Mouse (Mus musculus) intestine, embryonic 16.5 days (tissue): ENCODE measurements around the gene Rhoj. TPM values are rescaled to one million over a fixed set of nuclear protein-coding genes. Genes with fewer than 3 reads are reported as not detected.

Source experiments
- ATAC-seq: fragments of 200-750 bp; cut with Nextera tagmentation; 2 replicates; pipeline ENCODE4 v1.8.0; 2017; ENCODE audit warnings: moderate TSS enrichment, moderate library complexity
- H3K27ac ChIP-seq: fragments of 300-500 bp; sonication (generic); 2 replicates; pipeline ENCODE4 v1.5.1; 2014; ENCODE audit warnings: mild to moderate bottlenecking, low read length
- H3K27me3 ChIP-seq: fragments of 300-500 bp; sonication (generic); replicated peaks from 2 replicates; pipeline ENCODE4 v1.6.1; 2014; ENCODE audit warnings: low read length, control low read depth, mixed read lengths; ENCODE audit not compliant: control insufficient read depth, insufficient read depth
- H3K36me3 ChIP-seq: fragments of 300-500 bp; sonication (generic); 2 replicates; pipeline ENCODE4 v1.6.1; 2014; ENCODE audit warnings: low read length, control low read depth; ENCODE audit not compliant: control insufficient read depth, insufficient read depth
- H3K4me1 ChIP-seq: fragments of 300-500 bp; sonication (generic); 2 replicates; pipeline ENCODE4 v1.6.1; 2014; ENCODE audit warnings: low read length, control low read depth, mixed read lengths; ENCODE audit not compliant: control insufficient read depth, insufficient read depth
- H3K4me2 ChIP-seq: fragments of 300-500 bp; sonication (generic); 2 replicates; pipeline ENCODE4 v1.6.1; 2014; ENCODE audit warnings: low read depth, low read length, control low read depth
- H3K4me3 ChIP-seq: fragments of 300-500 bp; sonication (generic); 2 replicates; pipeline ENCODE4 v1.5.1; 2014; ENCODE audit warnings: mild to moderate bottlenecking, low read length
- H3K9ac ChIP-seq: fragments of 300-500 bp; sonication (generic); 2 replicates; pipeline ENCODE4 v1.6.1; 2014; ENCODE audit warnings: low read depth, low read length
- H3K9me3 ChIP-seq: fragments of 300-500 bp; sonication (generic); 2 replicates; pipeline ENCODE4 v1.6.1; 2016; ENCODE audit warnings: low read length, control low read depth; ENCODE audit not compliant: control insufficient read depth
- WGBS: fragments of 180-500 bp; shearing (Covaris S2); extraction: QIAGEN DNeasy Blood & Tissue Kit; methylation state at CpG from one replicate; pipeline ENCODE4 v1.1.7; 2014; 5-methylcytosine and 5-hydroxymethylcytosine counted together
- polyA plus RNA-seq: library from polyadenylated mRNA; unstranded; fragments of >200 nt; fragmentation: Nextera tagmentation; extraction: Ambion mirVana; gene quantifications from 2 replicates; pipeline ENCODE4 v1.2.1, GENCODE M21; 2015

Gene Rhoj
- polyA plus RNA-seq, 1 experiment from 2014 or later, result 37.6 TPM

DNA sequence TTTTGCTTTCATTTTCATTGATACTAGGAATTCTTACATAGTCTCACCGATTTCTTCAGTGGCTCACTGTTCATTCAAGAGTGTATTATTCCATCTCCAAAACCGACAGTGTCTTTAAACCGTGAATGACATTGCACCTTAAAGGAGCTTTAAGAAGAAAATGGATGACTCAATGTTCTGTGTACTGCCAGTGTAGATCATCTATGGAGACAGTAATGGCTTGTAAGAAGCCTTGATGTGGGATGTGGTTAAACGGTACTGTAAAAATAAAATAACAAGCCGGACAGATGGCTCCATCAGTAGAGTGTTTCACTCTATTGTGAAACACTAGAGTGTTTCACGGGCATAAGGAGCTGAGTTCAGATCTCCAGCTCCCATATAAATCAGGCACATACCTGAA is 15.2 kb upstream of the Rhoj start:
- Histone ChIP-seq H3K36me3 (no peaks in the 10 kb centered on the region), H3K9me3 (no peaks in the 10 kb centered on the region), H3K9ac (no peak overlapping the region), H3K27ac (no peak overlapping the region), H3K4me3 (no peak overlapping the region), H3K4me1 (no peaks in the 10 kb centered on the region), H3K4me2 (no peak overlapping the region), H3K27me3 (no peaks in the 10 kb centered on the region)
- WGBS, result 86% methylated on average over 6 of the region's 6 CpGs
- ATAC-seq, result no peak

DNA sequence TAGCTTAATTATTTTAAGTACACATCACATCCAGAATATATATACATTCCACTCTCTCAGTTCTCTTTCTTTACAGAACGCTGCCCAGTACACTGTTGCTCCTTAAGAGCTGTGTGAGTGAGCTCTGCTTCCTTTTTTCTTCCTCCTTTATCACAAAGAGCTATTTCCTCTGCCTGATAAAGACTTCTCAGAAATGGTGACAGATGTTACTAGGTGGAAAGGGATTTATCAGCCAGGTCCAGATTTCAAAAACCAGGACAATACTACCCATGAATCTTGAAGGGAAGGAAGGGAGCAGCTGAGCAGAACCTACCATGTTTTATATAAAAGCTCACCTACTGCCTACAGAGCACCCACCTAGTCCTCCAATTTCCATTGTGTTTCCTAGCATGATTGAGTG is 8.3 kb upstream of the Rhoj start:
- no peak overlapping the region for H3K4me2 ChIP-seq
- H3K4me1 ChIP-seq, result no peaks in the 10 kb centered on the region
- no peaks in the 10 kb centered on the region for H3K9me3 ChIP-seq
- H3K36me3 ChIP-seq, result no peaks in the 10 kb centered on the region
- H3K9ac ChIP-seq, result no peak overlapping the region
- no peaks in the 10 kb centered on the region for H3K27me3 ChIP-seq
- no peak for ATAC-seq
- H3K4me3 ChIP-seq, result no peak overlapping the region
- 48% methylated on average over 1 of the region's 1 CpGs for WGBS
- no peak overlapping the region for H3K27ac ChIP-seq

DNA sequence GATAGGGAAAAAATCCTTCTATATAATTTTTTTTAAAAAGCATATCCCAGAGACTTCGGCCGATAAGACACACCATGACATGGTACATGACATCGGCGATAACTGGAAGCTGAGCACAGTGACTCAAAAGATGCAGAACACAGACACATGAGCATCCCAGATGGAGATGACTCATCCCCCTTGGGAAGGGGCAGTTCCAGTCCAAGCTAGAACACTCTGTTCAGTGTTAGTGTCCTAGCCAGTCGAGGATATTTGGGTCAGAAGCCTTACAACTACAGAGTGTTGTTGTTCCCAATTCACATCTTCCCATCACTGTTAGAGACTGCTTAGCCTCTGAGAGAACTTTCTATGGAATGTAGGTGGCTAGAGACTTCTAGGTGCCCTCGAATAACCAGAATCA is 4.0 kb upstream of the Rhoj start:
- H3K36me3 ChIP-seq, result no peaks in the 10 kb centered on the region
- 83% methylated on average over 6 of the region's 6 CpGs for WGBS
- no peaks in the 10 kb centered on the region for H3K27me3 ChIP-seq
- no peak for ATAC-seq
- no peak overlapping the region for H3K4me3 ChIP-seq
- 0 out of 2 replicates have a peak, but pooled peaks cover 4% of the 10 kb centered on the region for H3K4me1 ChIP-seq
- H3K9me3 ChIP-seq, result no peaks in the 10 kb centered on the region
- no peak overlapping the region for H3K9ac ChIP-seq
- H3K4me2 ChIP-seq, result no peak overlapping the region
- no peak overlapping the region for H3K27ac ChIP-seq

DNA sequence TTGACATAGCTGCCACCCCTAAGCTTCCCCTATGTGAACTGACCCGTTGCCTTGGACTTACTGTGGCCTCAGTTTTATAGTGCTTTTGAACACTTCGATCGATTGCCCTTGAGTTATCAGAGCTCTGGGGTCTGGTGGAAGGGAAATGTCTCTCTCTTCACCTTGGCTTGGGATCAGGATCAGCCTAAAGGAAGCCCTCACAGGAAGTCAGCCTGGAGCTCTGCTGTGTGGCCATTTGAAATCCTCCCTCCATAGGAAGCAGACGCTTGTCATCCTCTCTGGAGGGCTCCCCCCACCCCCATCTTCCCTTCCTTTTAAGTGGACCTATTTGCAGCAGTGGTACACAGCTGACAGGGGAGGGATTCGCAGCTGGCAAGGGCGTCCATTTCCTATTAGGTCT is 1.6 kb downstream of the Rhoj start:
- H3K9ac ChIP-seq, result peak overlapping the region; percentile 40; the same call in 1 of the 2 replicates
- peak; percentile 29; the same call in 1 of the 2 replicates for ATAC-seq
- H3K4me2 ChIP-seq, result peak overlapping the region; percentile 51
- H3K4me1 ChIP-seq, result 0 out of 2 replicates have a peak, but pooled peaks cover 4% of the 10 kb centered on the region
- no peaks in the 10 kb centered on the region for H3K36me3 ChIP-seq
- H3K27me3 ChIP-seq, result no peaks in the 10 kb centered on the region
- no peaks in the 10 kb centered on the region for H3K9me3 ChIP-seq
- H3K27ac ChIP-seq, result peak overlapping the region; percentile 54
- H3K4me3 ChIP-seq, result peak overlapping the region; percentile 30
- WGBS, result 45% methylated on average over 6 of the region's 6 CpGs

DNA sequence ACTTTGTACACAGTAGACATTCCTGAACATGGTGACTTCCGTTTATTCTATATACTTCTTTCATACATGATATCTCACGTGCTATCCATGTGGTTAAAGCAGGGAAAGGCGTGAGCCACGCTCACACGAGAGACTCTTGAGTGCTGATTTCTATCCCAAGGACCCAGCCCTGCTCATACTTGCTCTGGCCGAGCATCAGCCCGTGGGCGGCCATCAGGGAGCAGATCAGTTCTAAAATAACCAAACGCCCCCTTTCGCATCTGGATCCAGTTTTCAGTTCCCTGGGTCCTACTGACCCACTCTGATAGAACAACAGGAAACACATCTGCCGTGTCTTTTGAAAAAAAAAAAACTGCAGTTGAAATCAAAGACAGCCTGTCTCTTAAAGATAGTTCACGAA is 2.6 kb downstream of the Rhoj start:
- Histone ChIP-seq H3K4me3 (no peak overlapping the region; the same call in 1 of the 2 replicates), H3K27me3 (no peaks in the 10 kb centered on the region), H3K4me2 (peak overlapping the region; percentile 51; the same call in 1 of the 2 replicates), H3K36me3 (no peaks in the 10 kb centered on the region), H3K9ac (no peak overlapping the region), H3K27ac (no peak overlapping the region), H3K4me1 (0 out of 2 replicates have a peak, but pooled peaks cover 4% of the 10 kb centered on the region), H3K9me3 (no peaks in the 10 kb centered on the region)
- no peak for ATAC-seq
- WGBS, result 74% methylated on average over 12 of the region's 12 CpGs

DNA sequence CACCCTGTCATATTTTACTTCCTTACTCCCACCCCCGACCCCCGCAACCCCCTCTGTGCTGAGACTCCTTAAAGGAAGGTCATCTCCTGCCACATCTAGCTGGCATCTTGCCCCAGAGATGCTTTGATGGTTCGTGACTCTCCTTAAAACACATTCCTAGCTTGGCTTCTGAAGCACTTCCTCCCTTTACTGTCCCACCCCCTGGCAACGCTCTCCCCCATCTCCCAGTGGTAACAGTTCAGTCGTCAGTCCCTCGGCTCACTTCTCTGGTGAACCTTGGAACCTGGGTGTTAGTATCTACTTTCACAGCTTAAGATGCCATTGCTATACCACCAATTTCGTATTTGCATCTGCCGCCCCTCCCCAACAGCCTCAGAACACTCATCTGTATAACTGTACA is 3.8 kb downstream of the Rhoj start:
- no peaks in the 10 kb centered on the region for H3K9me3 ChIP-seq
- H3K27me3 ChIP-seq, result no peaks in the 10 kb centered on the region
- H3K4me3 ChIP-seq, result no peak overlapping the region
- H3K27ac ChIP-seq, result no peak overlapping the region
- WGBS, result 80% methylated on average over 8 of the region's 8 CpGs
- H3K4me2 ChIP-seq, result no peak overlapping the region
- no peak overlapping the region for H3K9ac ChIP-seq
- 0 out of 2 replicates have a peak, but pooled peaks cover 4% of the 10 kb centered on the region for H3K4me1 ChIP-seq
- no peak for ATAC-seq
- no peaks in the 10 kb centered on the region for H3K36me3 ChIP-seq

DNA sequence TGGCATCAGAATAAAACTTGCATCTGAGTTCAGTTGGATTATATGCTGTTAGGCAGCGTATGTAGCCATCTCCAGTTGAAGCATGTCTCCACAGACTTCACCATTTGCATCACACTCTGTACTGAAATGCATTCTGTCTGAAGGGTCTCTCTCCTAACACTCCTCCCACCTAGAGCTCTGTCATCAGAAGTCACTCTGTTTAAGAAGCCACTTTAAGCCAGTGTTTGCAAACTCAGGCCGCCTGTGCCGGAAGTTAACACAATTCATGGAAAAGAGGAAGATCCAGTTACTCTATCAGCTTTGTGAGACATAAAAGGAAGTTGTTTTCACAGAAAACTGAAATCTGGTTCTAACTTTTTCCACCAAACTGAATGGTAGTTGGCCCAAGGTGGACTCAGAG is 5.9 kb downstream of the Rhoj start:
- Histone ChIP-seq H3K4me3 (no peak overlapping the region), H3K9ac (no peak overlapping the region), H3K36me3 (no peaks in the 10 kb centered on the region), H3K27me3 (no peaks in the 10 kb centered on the region), H3K9me3 (no peaks in the 10 kb centered on the region), H3K4me2 (no peak overlapping the region), H3K4me1 (no peaks in the 10 kb centered on the region), H3K27ac (no peak overlapping the region)
- 80% methylated on average over 3 of the region's 3 CpGs for WGBS
- no peak for ATAC-seq

DNA sequence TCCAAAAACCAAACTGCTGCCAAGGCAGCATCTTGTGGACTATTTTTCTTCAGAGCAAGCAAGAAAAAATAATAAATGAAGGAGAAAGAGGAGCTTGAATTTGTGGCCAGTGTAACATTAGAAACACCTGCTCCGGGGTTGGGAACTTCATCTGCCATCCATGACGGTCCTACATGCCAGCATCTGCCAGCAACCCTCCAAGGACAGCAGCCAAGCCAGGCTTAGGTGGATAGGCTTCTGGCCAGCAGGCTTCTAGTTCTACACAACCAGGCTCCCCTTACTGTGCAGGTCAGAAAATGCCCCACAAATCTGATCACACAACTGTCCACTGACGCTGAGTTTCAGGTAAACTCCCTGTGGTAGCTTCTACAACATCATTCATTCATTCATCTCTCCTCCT is 7.7 kb downstream of the Rhoj start:
- no peak for ATAC-seq
- no peak overlapping the region for H3K27ac ChIP-seq
- H3K36me3 ChIP-seq, result no peaks in the 10 kb centered on the region
- H3K4me2 ChIP-seq, result no peak overlapping the region
- H3K9ac ChIP-seq, result no peak overlapping the region
- H3K27me3 ChIP-seq, result no peaks in the 10 kb centered on the region
- H3K4me1 ChIP-seq, result no peaks in the 10 kb centered on the region
- 90% methylated on average over 3 of the region's 3 CpGs for WGBS
- no peaks in the 10 kb centered on the region for H3K9me3 ChIP-seq
- no peak overlapping the region for H3K4me3 ChIP-seq

DNA sequence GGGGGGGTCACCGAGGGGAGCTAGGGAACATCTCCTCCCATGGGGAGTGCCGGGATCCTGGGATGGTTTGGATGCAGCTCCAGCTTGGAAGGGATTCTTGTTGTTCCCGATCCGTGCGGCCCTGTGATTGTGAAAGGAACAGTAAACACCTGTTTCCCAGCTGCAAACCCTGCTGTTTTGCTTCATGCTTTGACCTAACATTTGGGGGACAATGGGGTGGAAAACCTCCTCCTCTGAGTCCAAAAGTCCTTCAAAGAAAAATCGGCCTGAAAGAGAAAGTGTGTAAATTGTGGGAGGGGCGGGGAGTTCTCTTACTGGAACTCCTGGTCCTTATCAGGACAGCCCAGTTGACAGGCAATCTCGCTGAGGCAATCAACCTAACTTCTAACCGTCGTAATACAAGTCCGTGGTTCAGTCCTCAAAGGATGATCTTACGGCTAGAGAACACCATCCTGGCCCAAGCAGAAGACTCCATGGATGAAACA is 12.4 kb downstream of the Rhoj start:
- Histone ChIP-seq H3K4me3 (no peak overlapping the region), H3K4me1 (no peaks in the 10 kb centered on the region), H3K9ac (no peak overlapping the region), H3K27me3 (no peaks in the 10 kb centered on the region), H3K9me3 (no peaks in the 10 kb centered on the region), H3K4me2 (no peak overlapping the region), H3K36me3 (no peaks in the 10 kb centered on the region), H3K27ac (no peak overlapping the region)
- no peak for ATAC-seq
- WGBS, result 53% methylated on average over 12 of the region's 12 CpGs

DNA sequence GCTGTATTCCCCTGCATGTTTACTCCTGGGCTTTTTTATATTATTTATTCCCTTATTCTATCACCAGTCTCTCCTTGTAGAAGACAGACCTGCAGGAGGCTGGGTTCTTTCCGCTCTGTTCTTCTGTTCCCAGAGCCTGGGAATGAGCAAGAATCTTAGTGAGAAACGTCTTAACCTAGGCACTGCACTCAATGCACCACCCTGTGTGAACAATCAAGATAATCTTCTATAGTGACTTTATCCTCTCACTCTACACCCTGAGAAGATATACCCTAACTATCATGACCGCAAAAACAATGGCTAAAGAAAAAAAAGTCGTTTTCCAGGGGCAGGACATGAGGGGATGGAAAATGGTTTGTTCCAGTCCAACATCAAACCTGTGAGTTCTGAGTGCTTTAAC is 13.1 kb downstream of the Rhoj start:
- Histone ChIP-seq H3K4me3 (no peak overlapping the region), H3K4me1 (no peaks in the 10 kb centered on the region), H3K9me3 (no peaks in the 10 kb centered on the region), H3K27me3 (no peaks in the 10 kb centered on the region), H3K4me2 (no peak overlapping the region), H3K27ac (no peak overlapping the region), H3K9ac (no peak overlapping the region), H3K36me3 (no peaks in the 10 kb centered on the region)
- no peak for ATAC-seq
- WGBS, result 69% methylated on average over 4 of the region's 4 CpGs
